Mouse (Mus musculus) liver, adult (tissue): Measurements from ENCODE around the gene Padi6.

Experiments
- GATA4 ChIP-seq: IDR thresholded peaks from 2 replicates; pipeline ENCODE4 v1.6.1; 2014; ENCODE audit warnings: mild to moderate bottlenecking, low read length; ENCODE audit not compliant: insufficient replicate concordance

Gene Padi6

GRCm38 (mm10) chr4:140701716-140702561 lies 40.5 kb downstream of the Padi6 start:
- TF ChIP-seq GATA4, result no peak

GRCm38 (mm10) chr4:140701049-140701715 lies 41.3 kb downstream of the Padi6 start:
- no peak for TF ChIP-seq GATA4

- TF ChIP-seq GATA4, result no peak
Measured at GRCm38 (mm10) chr4:140700269-140701018, 42.0 kb downstream of the Padi6 start, which contains the start of gene Rcc2. Gene Rcc2 (plus strand): TSS chr4:140700541.

DNA sequence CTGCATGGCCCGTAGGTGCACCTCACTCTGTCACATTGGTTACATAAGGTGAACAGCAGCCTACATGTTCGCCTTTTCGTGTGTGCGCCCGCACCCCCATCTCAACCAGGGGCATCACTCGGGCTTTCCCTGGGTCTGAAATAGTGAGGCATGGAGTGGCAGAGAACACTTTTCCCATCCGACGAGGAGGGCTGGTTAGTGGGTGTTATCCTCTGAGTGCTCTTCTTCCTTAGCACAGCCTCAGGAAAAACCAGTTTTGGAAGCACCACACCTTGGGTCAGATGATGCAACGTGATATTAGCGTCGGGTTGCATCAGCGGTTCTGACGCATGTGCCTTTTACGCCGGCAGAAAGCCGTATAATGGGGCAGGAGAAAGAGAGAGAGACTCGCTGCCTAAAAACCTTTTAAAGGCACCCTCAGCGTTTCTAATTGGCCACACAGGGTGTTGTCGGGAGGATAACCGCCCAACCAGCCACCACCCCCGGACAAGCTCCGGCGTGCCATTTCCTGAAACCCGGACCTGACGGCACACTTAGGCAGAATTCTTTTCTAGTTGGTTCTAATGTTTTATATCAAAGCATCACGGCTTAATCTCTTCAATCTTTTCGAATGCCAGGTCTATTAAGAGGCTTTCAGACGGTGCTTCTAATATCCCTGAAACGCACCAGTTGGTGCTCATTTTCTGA lies 42.9 kb downstream of the Padi6 start:
- no peak; the same call in 1 of the 2 replicates for TF ChIP-seq GATA4

- no peak for TF ChIP-seq GATA4
Measured at GRCm38 (mm10) chr4:140695675-140696585, 46.5 kb downstream of the Padi6 start.

DNA sequence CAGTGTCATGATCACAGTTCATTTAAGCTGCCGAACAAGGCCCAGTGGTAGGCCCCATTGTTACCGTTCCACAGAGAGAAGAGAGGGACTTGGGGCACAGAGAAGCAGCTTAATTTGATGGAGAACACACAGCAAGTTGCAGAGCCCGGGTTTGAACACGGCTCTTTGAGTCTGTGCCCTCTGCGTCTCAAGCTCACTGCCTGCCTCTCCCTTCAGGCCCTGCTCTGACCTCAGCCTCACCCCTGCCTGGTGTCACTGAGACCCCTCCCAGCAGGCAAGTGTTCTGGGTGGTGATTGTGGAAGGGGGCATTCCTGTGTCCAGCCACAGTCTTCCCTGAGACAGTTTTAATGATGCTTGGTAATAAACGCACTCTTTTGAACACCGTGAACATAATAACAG lies 47.3 kb downstream of the Padi6 start:
- TF ChIP-seq GATA4, result no peak

DNA sequence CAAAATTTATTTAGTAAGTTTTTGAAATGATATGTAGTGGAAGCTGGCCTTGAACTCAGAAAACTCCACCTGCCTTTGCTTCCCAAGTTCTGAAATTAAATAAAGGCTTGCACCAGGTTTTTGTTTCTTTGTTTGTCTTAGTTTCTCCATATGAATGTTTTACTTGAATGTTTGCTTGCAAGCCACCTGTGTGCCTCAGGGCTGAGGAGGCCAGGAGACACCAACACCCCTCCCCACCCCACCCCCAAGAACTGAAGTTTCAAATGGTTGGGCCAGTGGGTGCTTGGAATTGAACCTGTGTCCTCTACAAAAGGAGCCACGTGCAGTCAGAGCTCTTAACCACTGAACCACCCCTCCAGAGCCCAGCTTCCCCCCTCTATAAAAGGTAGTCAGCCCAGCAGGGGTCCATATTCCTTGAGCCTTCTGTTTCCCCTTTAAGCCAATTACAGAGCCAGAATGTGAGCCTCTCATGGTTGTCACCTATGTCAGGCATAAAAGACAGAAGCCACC lies 47.8 kb downstream of the Padi6 start:
- TF ChIP-seq GATA4, result no peak

- peak; percentile 69; the same call in 1 of the 2 replicates for TF ChIP-seq GATA4
Measured at GRCm38 (mm10) chr4:140693513-140693912, 48.9 kb downstream of the Padi6 start.

DNA sequence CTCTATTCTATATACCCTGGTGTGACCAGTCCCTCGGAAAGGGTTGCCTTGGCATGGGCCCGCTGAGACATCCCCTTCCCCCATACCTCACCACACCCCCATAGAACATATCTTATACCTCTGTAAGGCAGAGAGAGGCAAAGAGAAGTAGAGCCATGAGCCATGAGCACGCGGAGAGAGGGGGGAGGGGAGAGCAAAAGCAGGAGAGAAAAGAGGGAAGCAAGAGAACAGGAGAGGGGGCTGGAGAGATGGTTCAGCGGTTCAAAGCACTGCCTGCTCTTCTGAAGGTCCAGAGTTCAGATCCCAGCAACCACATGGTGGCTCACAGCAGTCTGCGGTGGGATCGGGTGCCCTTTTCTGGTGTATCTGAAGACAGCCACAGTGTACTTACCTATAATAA lies 51.0 kb downstream of the Padi6 start:
- no peak for TF ChIP-seq GATA4

- TF ChIP-seq GATA4, result no peak
Measured at GRCm38 (mm10) chr4:140689873-140690655, 52.4 kb downstream of the Padi6 start.

DNA sequence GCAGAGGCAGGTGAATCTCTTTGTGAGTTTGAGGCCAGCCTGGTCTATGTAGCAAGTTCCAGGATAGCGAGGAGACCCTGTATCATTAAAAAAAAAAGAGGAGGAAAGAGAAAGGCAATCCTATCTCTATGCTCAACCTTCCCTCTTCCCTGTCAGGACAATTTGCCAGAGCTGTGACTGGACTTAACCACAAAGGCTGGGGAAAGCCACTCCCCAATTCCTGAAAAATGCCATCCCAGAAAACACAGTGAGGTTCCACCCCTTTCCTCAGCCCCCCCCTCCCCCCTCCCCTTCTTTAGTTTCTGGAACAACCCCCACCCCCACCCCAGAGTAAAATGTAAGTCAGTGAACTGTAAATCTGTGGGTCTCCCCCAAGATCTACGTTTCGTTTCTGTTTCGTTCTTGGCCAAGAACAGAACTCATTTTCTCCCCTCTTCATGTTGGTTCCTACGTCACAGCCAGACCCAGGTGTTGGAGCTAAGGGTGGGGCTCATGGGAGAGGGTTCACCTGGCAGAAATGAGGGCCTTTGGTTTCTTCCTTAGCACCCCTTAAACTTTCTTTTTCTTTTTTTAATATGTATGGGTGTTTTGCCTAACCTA lies 53.5 kb downstream of the Padi6 start:
- TF ChIP-seq GATA4, result no peak

DNA sequence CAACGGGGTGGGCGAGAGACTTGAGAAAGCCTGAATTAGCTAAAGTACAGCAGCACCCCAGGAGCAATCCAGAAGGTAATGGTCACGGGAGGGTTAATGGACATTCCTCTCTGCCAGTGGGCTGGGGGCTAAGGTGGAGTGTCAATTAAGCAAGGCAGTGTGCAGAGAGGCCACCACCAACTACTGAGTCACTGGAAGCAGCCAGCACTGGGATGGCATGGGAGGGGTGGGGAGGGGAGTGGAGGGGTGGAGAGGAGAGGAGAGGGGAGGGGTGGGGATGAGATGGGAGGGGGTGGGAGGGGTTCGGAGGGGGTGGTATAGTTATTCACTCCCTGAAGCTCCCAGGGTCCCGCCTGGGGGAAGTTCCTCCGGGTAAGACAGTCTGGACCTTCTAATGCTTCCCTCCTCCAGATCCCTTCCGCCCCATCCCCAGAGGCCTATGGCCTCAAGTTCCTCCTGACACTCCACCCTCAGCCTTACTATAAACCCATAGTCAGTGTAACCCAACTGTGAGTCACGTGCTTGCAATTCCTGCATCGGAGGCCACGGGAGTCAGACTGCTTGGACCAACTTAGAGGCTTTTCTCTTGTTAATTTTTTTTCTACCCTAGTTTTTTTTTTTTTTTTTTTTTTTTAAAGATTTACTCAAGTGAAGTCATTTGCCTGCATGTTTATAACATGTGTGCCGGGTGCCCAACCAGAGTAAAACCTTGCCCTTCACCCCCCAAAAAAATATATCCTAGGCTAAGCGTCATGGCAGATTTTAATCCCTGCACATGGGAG lies 54.2 kb downstream of the Padi6 start:
- TF ChIP-seq GATA4, result no peak

DNA sequence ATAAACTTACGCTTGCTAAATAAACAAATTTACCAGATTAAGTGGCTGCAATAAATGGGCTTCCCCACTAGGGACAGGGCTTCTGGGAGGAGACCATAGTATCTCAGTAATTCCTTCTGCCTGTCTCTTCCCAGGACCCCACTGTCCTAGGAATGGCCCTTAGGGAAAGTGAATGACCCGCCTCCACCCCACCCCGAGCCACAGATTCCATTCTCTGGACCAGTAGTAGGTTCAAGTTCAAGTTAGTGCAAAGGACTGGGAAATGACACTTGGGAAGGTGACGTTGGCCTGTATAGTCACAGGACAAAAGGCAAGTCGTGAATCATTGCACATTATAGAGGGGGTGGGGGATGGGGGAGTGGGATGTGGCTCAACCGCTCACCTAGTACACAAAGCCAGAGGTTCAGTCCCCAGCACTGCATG lies 57.6 kb downstream of the Padi6 start:
- no peak for TF ChIP-seq GATA4
